Mouse (Mus musculus) layer of hippocampus, postnatal 36 days (tissue): ENCODE results near the gene Gtf2h1. TPM values are rescaled to one million over a fixed set of nuclear protein-coding genes. Genes with fewer than 3 reads are reported as not detected.

Experiments used
- DNase-seq, 2 experiments: peaks; one replicate each; pipeline ENCODE4 v3.0.0; 2022
- total RNA-seq, 2 experiments: library from RNA; stranded (reverse); gene quantifications; 2 replicates each; pipeline ENCODE4 v1.2.3; 2021

The Gtf2h1 gene
- total RNA-seq, 2 experiments from 2014 or later = 36.9 to 37.2 TPM

DNA sequence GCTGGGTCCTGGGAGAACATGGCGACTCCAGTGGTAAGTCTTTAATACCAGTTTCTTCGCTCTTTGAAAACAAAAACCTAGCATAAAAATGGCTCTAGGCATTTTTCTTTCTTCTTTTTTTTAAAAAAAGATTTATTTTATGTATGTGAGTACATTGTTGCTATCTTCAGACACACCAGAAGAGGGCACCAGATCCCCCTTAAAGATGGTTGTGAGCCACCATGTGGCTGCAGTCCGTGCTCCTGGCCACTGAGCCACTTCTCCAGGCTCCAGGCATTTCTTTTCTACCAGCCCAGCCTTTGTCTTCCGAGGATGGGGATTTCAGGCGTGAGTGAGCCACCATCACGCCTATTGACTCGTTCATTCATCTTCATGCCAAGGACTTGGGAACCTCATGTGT lies 55.1 kb downstream of the Gtf2h1 start:
- no peak for DNase-seq

DNA sequence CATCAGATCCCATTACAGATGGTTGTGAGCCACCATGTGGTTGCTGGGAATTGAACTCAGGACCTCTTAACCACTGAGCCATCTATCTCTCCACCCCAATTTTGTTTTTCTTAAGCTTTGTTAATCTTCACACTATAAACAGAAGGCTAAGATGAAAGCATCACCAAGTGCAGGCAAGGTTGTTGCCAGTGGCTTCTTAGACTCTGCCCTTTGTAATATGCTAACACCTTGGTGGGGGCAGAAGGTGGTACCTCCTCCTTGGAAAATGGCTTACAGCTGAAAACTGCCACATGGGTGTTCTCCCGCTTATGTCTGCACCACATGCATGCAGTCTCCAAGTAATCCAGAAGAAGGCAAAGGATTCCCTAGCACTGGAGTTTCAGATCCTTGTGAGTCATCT lies 56.8 kb downstream of the Gtf2h1 start:
- DNase-seq = no peak

DNA sequence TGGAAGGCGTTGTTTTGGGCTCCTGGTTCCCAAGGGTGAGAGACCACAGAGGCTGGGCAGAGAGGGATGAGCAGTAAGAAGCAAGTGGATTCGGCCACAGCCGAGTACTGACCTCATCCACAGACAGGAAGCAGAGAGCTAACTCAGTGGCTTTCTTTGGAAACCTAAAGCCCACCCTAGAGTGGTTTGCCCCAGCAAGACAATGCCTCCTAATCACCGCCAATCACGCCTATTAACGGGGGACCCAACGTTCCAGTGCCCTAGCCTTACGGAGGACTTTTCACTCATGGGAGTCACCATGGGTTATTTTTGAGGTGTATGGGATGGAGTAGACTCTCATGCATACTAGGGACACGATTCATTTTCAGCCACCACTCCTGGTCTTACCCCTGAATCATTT lies 57.5 kb downstream of the Gtf2h1 start:
- no peak for DNase-seq

DNA sequence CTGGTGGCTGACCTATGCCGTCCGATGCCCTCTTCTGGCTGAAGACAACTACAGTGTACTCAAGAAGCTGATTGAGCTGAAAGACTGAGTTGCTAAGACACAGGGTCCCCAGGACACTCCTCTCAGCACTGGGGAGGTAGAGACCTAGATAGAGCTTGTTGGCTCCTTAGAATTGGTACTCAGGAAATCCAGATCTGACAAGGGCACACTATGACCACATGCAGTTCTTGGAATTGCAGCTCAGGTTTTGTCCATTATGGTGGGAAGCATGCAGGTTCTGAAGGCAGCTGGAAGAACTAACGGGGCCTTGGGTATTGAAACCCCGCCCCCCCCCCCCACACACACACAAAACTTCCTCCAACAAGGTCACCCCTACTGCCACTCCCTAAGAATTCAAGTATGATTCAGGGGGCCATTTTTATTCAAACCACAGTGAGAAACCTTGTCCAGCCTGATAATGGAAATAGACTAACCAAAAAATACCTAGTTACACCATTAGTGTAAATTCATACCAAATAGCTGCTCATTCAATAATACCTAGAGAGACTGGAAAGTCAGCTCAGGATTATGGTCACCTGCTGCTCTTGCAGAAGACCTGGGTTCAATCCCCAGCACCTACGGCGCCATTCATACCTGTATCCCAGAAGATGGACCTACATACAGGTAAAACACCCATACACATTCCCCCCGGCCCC lies 60.1 kb downstream of the Gtf2h1 start:
- no peak for DNase-seq

DNA sequence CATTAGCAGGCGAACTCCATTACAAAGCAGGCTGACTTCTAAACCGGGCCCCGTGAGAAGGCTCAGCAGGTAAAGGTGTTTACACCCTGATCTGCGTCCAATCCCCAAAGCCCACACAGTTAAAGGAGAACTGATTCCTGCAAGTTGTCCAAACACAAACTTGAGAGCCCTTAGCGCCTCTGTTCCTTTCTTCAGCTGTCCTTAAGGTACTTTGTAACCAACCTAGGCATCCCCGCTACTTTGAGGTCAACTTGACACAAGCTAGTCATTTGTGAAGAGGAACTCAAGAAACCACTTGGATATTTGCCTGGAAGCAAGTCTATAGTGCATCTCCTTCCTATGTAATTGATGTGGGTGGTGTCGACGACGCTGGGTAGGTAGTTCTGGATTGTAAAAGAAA lies 61.5 kb downstream of the Gtf2h1 start:
- no peak for DNase-seq

DNA sequence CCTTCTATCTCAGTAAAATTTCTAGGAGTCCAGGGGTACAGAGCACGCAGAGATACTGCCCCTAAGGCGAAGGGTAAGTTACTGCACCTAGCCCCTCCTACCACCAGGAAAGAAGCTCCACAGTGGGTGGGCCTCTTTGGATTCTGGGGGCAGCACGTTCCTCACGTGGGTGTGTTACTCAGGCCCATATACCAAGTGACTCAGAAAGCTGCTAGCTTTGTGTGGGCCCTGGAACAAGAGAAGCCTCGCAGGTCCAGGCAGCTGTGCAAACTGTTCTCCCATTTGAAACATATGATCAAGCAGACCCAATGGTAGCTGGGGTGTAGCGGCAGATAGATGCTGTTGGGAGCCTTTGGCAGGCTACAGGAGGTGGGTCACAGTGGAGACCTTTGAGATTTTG lies 63.1 kb downstream of the Gtf2h1 start:
- no peak for DNase-seq

DNA sequence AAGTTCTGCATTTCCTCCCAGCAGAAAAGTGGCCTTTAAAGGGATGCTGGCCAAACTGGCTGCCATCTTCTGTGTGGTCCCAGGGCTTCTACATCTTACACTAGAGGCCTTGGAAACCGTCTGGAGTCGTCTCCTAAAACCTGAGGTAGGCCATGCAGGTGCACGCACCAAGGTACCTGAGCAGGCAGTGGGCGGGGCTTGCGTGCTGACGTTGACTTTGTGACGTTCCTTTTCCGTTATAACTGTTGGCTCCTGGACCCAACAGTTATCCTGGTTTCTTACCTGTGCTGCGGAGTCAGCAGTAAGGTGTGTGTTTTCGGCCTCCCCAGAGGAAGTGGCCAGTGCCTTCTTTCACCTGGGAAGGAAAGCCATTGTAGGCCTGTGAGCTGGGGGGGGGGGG lies 65.1 kb downstream of the Gtf2h1 start, which contains the start of gene Ldhc:
Gene Ldhc (plus strand): TSS at position 208 of the 400 bp plus-strand sequence.
- no peak for DNase-seq

DNA sequence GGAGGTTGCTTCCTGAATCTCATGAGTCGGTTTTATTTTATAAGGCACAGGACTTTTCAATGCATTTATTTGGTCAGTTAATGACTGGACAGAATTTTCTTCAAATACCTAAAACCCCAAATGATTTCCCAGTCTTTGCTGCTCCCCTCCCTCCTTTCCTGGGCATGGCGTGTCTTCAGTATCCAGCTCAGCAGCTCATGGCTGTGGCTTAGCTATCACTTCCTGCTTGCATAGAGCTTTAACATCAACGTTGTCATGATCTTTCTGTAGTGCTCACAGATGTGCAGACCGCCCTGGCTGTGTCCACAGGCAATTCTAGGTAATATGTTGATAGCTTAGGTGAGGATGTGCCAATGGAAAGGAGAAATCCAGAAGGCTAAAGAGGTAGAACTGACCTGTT lies 76.1 kb downstream of the Gtf2h1 start:
- no peak for DNase-seq

Other genes with a start within 250 kb of the Gtf2h1 start
- gene Sergef, start 156.3 kb upstream of the Gtf2h1 start, total RNA-seq = 10 to 100 TPM; 42.4 to 45.4 TPM
- gene Tph1, start 123.6 kb upstream of the Gtf2h1 start, total RNA-seq = under 1 TPM; 0.10 to 0.25 TPM
- 10 to 100 TPM; 10.3 to 11.3 TPM for gene Saal1, start 85.4 kb upstream of the Gtf2h1 start, total RNA-seq
- not detected for gene Saa3, start 80.4 kb upstream of the Gtf2h1 start, total RNA-seq
- gene Saa4, start 63.5 kb upstream of the Gtf2h1 start, total RNA-seq = not detected
- not detected for gene Saa1, start 53.1 kb upstream of the Gtf2h1 start, total RNA-seq
- gene Saa2, start 44.3 kb upstream of the Gtf2h1 start, total RNA-seq = not detected
- 10 to 100 TPM; 16.2 to 16.4 TPM for gene Hps5, start within 50 bp of the Gtf2h1 start, total RNA-seq
- gene Ldha, start 45.4 kb downstream of the Gtf2h1 start, total RNA-seq = 100 to 1,000 TPM; 286 to 311 TPM
- not detected for gene Ldhc, start 65.1 kb downstream of the Gtf2h1 start, total RNA-seq
- 10 to 100 TPM; 73.0 to 80.2 TPM for gene Tsg101, start 123.9 kb downstream of the Gtf2h1 start, total RNA-seq
- 10 to 100 TPM; 15.5 to 18.3 TPM for gene Uevld, start 162.4 kb downstream of the Gtf2h1 start, total RNA-seq
- gene Gm9999, start 187.5 kb downstream of the Gtf2h1 start, total RNA-seq = not detected
- 10 to 100 TPM; 16.3 to 16.5 TPM for gene Spty2d1, start 212.3 kb downstream of the Gtf2h1 start, total RNA-seq